Mouse (Mus musculus): Measurements from ENCODE around the gene Sinhcaf. TPM values are rescaled to one million over a fixed set of nuclear protein-coding genes. Genes with fewer than 3 reads are reported as not detected.
"Not testable (repeated sequence)": the region's sequence is repeated elsewhere in the genome, so short reads cannot be mapped to it uniquely, and the experiment has no call there.

The Sinhcaf gene
- polyA plus RNA-seq, 2 experiments: 28.3 to 69.9 TPM

- Histone ChIP-seq H3K9ac (ENCODE audit: low read depth, low read length, severe bottlenecking) (no peak overlapping the region), H3K4me1 (ENCODE audit: control insufficient read depth, insufficient read depth, low read length) (0 out of 2 replicates have a peak, but pooled peaks cover 4% of the 10 kb centered on the region), H3K4me2 (replicated peaks; ENCODE audit: low read depth, low read length, severe bottlenecking) (no peak overlapping the region), H3K27ac (replicated peaks; ENCODE audit: low read depth, low read length) (no peak overlapping the region), H3K27me3 (ENCODE audit: control insufficient read depth, insufficient read depth, low read length) (no peaks in the 10 kb centered on the region), H3K4me3 (replicated peaks; ENCODE audit: low read length) (no peak overlapping the region), H3K9me3 (ENCODE audit: control insufficient read depth, low read length) (no peaks in the 10 kb centered on the region), H3K36me3 (ENCODE audit: control insufficient read depth, insufficient read depth, low read length) (peaks cover 8% of the 10 kb centered on the region)
- DNase-seq (ENCODE audit: low spot score) (no peak), ATAC-seq (ENCODE audit: low FRiP score, low read depth) (no peak)
- no peak for TF ChIP-seq POLR2A (IDR thresholded peaks at IDR 0.05; ENCODE audit: borderline replicate concordance, extremely low read depth, insufficient read depth, insufficient read length)
- WGBS: 51% methylated on average over 6 of the region's 6 CpGs
Measured at GRCm38 (mm10) chr6:148991660-148992372, 45.5 kb upstream of the Sinhcaf start.

DNA sequence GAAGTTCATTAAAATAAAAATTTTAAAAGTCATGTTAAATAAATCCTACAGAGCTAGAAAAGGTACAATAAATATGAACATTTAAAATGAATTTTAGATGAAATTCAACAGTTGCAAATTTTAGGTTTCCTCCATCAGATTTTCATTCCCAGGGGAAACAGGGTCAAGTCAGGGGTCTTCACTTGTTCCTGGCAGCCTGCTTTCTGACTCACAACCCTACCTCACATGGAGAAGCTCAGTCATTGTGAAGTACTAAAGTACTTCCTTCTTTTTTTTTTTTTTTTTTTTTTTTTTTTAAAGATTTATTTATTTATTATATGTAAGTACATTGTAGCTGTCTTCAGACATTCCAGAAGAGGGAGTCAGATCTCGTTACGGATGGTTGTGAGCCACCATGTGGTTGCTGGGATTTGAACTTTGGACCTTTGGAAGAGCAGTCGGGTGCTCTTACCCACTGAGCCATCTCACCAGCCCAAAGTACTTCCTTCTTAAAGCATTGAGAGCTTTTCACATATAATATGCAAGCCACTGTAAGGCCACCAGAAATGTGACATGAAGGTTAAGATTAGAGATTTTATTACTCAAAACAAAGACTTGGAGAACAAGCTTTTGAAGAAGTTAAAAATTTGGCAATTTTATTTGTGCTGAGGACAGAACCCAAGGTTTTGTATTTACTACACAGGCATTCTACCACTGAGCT is 43.7 kb upstream of the Sinhcaf start:
- not testable (repeated sequence) for H3K4me2 ChIP-seq (replicated peaks; ENCODE audit: low read depth, low read length, severe bottlenecking); H3K4me1 ChIP-seq (ENCODE audit: control insufficient read depth, insufficient read depth, low read length); H3K4me3 ChIP-seq (replicated peaks; ENCODE audit: low read length); H3K27ac ChIP-seq (replicated peaks; ENCODE audit: low read depth, low read length); H3K9me3 ChIP-seq (ENCODE audit: control insufficient read depth, low read length); ATAC-seq (ENCODE audit: low FRiP score, low read depth); DNase-seq (ENCODE audit: low spot score); H3K9ac ChIP-seq (ENCODE audit: low read depth, low read length, severe bottlenecking); H3K36me3 ChIP-seq (ENCODE audit: control insufficient read depth, insufficient read depth, low read length); H3K27me3 ChIP-seq (ENCODE audit: control insufficient read depth, insufficient read depth, low read length)
- 82% methylated on average over 1 of the region's 3 CpGs for WGBS

GRCm38 (mm10) chr6:148986003-148986402 is 39.7 kb upstream of the Sinhcaf start:
- DNase-seq (ENCODE audit: low spot score) (no peak), ATAC-seq (ENCODE audit: low FRiP score, low read depth) (no peak)
- Histone ChIP-seq H3K27me3 (ENCODE audit: control insufficient read depth, insufficient read depth, low read length) (no peaks in the 10 kb centered on the region), H3K4me2 (replicated peaks; ENCODE audit: low read depth, low read length, severe bottlenecking) (no peak overlapping the region), H3K4me3 (replicated peaks; ENCODE audit: low read length) (no peak overlapping the region), H3K27ac (replicated peaks; ENCODE audit: low read depth, low read length) (no peak overlapping the region), H3K36me3 (ENCODE audit: control insufficient read depth, insufficient read depth, low read length) (no peaks in the 10 kb centered on the region), H3K9ac (ENCODE audit: low read depth, low read length, severe bottlenecking) (no peak overlapping the region), H3K4me1 (ENCODE audit: control insufficient read depth, insufficient read depth, low read length) (no peaks in the 10 kb centered on the region), H3K9me3 (ENCODE audit: control insufficient read depth, low read length) (no peaks in the 10 kb centered on the region)
- TF ChIP-seq POLR2A (IDR thresholded peaks at IDR 0.05; ENCODE audit: borderline replicate concordance, extremely low read depth, insufficient read depth, insufficient read length): no peak
- WGBS: 82% methylated on average over 4 of the region's 4 CpGs

GRCm38 (mm10) chr6:148980495-148980894 is 34.2 kb upstream of the Sinhcaf start:
- Histone ChIP-seq H3K27ac (replicated peaks; ENCODE audit: low read depth, low read length) (no peak overlapping the region), H3K4me1 (ENCODE audit: control insufficient read depth, insufficient read depth, low read length) (no peaks in the 10 kb centered on the region), H3K9ac (ENCODE audit: low read depth, low read length, severe bottlenecking) (no peak overlapping the region), H3K4me2 (replicated peaks; ENCODE audit: low read depth, low read length, severe bottlenecking) (no peak overlapping the region), H3K27me3 (ENCODE audit: control insufficient read depth, insufficient read depth, low read length) (no peaks in the 10 kb centered on the region), H3K4me3 (replicated peaks; ENCODE audit: low read length) (no peak overlapping the region), H3K9me3 (ENCODE audit: control insufficient read depth, low read length) (no peaks in the 10 kb centered on the region), H3K36me3 (ENCODE audit: control insufficient read depth, insufficient read depth, low read length) (no peaks in the 10 kb centered on the region)
- 37% methylated on average over 2 of the region's 3 CpGs for WGBS
- TF ChIP-seq POLR2A (IDR thresholded peaks at IDR 0.05; ENCODE audit: borderline replicate concordance, extremely low read depth, insufficient read depth, insufficient read length): no peak
- ATAC-seq (ENCODE audit: low FRiP score, low read depth) (no peak), DNase-seq (ENCODE audit: low spot score) (no peak)

- WGBS: 92% methylated on average over 3 of the region's 3 CpGs
- no peak overlapping the region for H3K4me3 ChIP-seq (replicated peaks; ENCODE audit: low read length)
- no peak overlapping the region for H3K4me2 ChIP-seq (replicated peaks; ENCODE audit: low read depth, low read length, severe bottlenecking)
- no peaks in the 10 kb centered on the region for H3K27me3 ChIP-seq (ENCODE audit: control insufficient read depth, insufficient read depth, low read length)
- H3K4me1 ChIP-seq (ENCODE audit: control insufficient read depth, insufficient read depth, low read length): peaks cover 6% of the 10 kb centered on the region; the same call in 1 of the 2 replicates
- ATAC-seq (ENCODE audit: low FRiP score, low read depth) (no peak), DNase-seq (ENCODE audit: low spot score) (no peak)
- no peak overlapping the region for H3K27ac ChIP-seq (replicated peaks; ENCODE audit: low read depth, low read length)
- no peaks in the 10 kb centered on the region for H3K36me3 ChIP-seq (ENCODE audit: control insufficient read depth, insufficient read depth, low read length)
- H3K9ac ChIP-seq (ENCODE audit: low read depth, low read length, severe bottlenecking): no peak overlapping the region
- no peak for TF ChIP-seq POLR2A (IDR thresholded peaks at IDR 0.05; ENCODE audit: borderline replicate concordance, extremely low read depth, insufficient read depth, insufficient read length)
- H3K9me3 ChIP-seq (ENCODE audit: control insufficient read depth, low read length): no peaks in the 10 kb centered on the region
Measured at GRCm38 (mm10) chr6:148975096-148975495, 28.8 kb upstream of the Sinhcaf start.
